Mouse (Mus musculus) heart, postnatal 0 days (tissue): ENCODE measurements at regions not wholly inside any gene's neighbourhood (a gene's known extent, or its start where the extent isn't known, plus 50 kb on each side); places are given as distances from the start of the nearest gene placed in this dataset.

Source experiments
- CTCF ChIP-seq: IDR thresholded peaks from 2 replicates; pipeline ENCODE4 v1.5.1; 2016; ENCODE audit warnings: antibody characterized with exemption, control low read depth, low read depth
- EP300 ChIP-seq: IDR thresholded peaks from 2 replicates; pipeline ENCODE4 v1.6.1; 2016; ENCODE audit warnings: antibody characterized with exemption, low read depth

DNA sequence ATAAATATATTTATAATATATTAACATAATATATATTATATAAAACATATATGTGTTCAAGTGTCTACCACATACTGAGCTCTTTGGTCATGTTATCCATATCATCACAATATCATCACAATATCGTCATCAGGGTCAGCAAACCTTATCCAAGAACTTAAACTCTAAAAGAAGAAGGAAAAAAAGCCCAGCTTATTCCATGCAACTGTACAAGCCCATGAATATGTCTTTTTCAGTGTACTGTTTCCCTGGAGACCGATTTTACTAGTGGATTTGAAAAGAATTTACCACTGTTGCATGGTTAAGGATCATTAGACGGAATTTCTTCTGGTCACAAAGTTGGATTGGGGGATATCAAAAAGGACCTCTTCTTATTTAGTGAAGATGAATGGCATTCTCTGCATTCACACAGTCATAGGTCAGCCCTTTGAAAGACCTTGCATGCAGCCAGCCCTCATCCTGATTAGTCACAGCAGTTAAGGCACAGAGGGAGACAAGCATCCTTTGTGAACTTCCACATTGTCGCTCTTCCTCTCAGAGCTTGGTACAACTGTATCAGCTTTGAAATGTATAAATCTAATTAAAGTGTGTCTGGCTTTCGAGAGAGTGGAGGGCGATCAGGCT, 116.3 kb upstream of the Ngf start:
- TF ChIP-seq EP300 (no peak), CTCF (no peak)
